Mouse (Mus musculus): ENCODE measurements around the gene Rc3h1.
"Not testable (repeated sequence)": the region's sequence is repeated elsewhere in the genome, so short reads cannot be mapped to it uniquely, and the experiment has no call there.

Gene Rc3h1

GRCm38 (mm10) chr1:160906057-160906557 is at the start of gene Rc3h1:
TSS of gene Rc3h1 (plus strand) at chr1:160906418.
- peak; percentile 94 for DNase-seq (ENCODE audit: low spot score)

GRCm38 (mm10) chr1:160858132-160858531 is 48.1 kb upstream of the Rc3h1 start:
- no peak for DNase-seq (ENCODE audit: low spot score)

- DNase-seq (ENCODE audit: low spot score) = not testable (repeated sequence)
These were observed 46.3 kb upstream of the Rc3h1 start for GRCm38 (mm10) chr1:160859874-160860273.

- DNase-seq (ENCODE audit: low spot score) = no peak
These were observed 45.1 kb upstream of the Rc3h1 start for GRCm38 (mm10) chr1:160861142-160861541.

- DNase-seq (ENCODE audit: low spot score) = no peak
These were observed 44.6 kb upstream of the Rc3h1 start for GRCm38 (mm10) chr1:160861632-160862031.

GRCm38 (mm10) chr1:160863027-160863426 is 43.2 kb upstream of the Rc3h1 start:
- DNase-seq (ENCODE audit: low spot score) = peak; percentile 28

- no peak for DNase-seq (ENCODE audit: low spot score)
These were observed 31.5 kb upstream of the Rc3h1 start for GRCm38 (mm10) chr1:160874757-160875156.

GRCm38 (mm10) chr1:160876968-160877367 is 29.2 kb upstream of the Rc3h1 start:
- no peak for DNase-seq (ENCODE audit: low spot score)

- DNase-seq (ENCODE audit: low spot score) = no peak
These were observed 27.7 kb upstream of the Rc3h1 start for GRCm38 (mm10) chr1:160878485-160878884.

- not testable (repeated sequence) for DNase-seq (ENCODE audit: low spot score)
These were observed 24.8 kb upstream of the Rc3h1 start for GRCm38 (mm10) chr1:160881378-160881777.

- no peak for DNase-seq (ENCODE audit: low spot score)
These were observed 24.2 kb upstream of the Rc3h1 start for GRCm38 (mm10) chr1:160881968-160882367.

GRCm38 (mm10) chr1:160884273-160884672 is 21.9 kb upstream of the Rc3h1 start:
- DNase-seq (ENCODE audit: low spot score) = no peak

- DNase-seq (ENCODE audit: low spot score) = no peak
These were observed 21.2 kb upstream of the Rc3h1 start for GRCm38 (mm10) chr1:160884993-160885392.

- DNase-seq (ENCODE audit: low spot score) = no peak
These were observed 6.5 kb upstream of the Rc3h1 start for GRCm38 (mm10) chr1:160899701-160900100.

- no peak for DNase-seq (ENCODE audit: low spot score)
These were observed 2.2 kb upstream of the Rc3h1 start for GRCm38 (mm10) chr1:160904047-160904446.

- DNase-seq (ENCODE audit: low spot score) = peak; percentile 71
These were observed 602 bp downstream of the Rc3h1 start for GRCm38 (mm10) chr1:160906558-160907481.

GRCm38 (mm10) chr1:160910176-160910575 is 4.0 kb downstream of the Rc3h1 start:
- DNase-seq (ENCODE audit: low spot score) = no peak

- DNase-seq (ENCODE audit: low spot score) = no peak
These were observed 4.6 kb downstream of the Rc3h1 start for GRCm38 (mm10) chr1:160910812-160911211.

- DNase-seq (ENCODE audit: low spot score) = no peak
These were observed 13.2 kb downstream of the Rc3h1 start for GRCm38 (mm10) chr1:160919383-160919782.

- no peak for DNase-seq (ENCODE audit: low spot score)
These were observed 15.7 kb downstream of the Rc3h1 start for GRCm38 (mm10) chr1:160921938-160922337.

- DNase-seq (ENCODE audit: low spot score) = no peak
These were observed 25.1 kb downstream of the Rc3h1 start for GRCm38 (mm10) chr1:160931320-160931719.

GRCm38 (mm10) chr1:160933896-160934482 is 27.8 kb downstream of the Rc3h1 start:
- DNase-seq (ENCODE audit: low spot score) = peak; percentile 50

GRCm38 (mm10) chr1:160935551-160935950 is 29.3 kb downstream of the Rc3h1 start:
- peak; percentile 43 for DNase-seq (ENCODE audit: low spot score)
